Mouse (Mus musculus) skeletal muscle tissue, adult 2 months (tissue): ENCODE data around the gene 1810037I17Rik.
A peak's percentile ranks its signal among the peaks of the same experiment; 100 is the strongest.
"Not testable (repeated sequence)": the region's sequence is repeated elsewhere in the genome, so short reads cannot be mapped to it uniquely, and the experiment has no call there.

Experiments used
- DNase-seq: peaks from one replicate; pipeline ENCODE4 v3.0.0-alpha.2; 2012; ENCODE audit warnings: low read depth, low spot score

1810037I17Rik gene

GRCm38 (mm10) chr3:122932466-122932865 is 8.5 kb downstream of the 1810037I17Rik start:
- DNase-seq: no peak

DNA sequence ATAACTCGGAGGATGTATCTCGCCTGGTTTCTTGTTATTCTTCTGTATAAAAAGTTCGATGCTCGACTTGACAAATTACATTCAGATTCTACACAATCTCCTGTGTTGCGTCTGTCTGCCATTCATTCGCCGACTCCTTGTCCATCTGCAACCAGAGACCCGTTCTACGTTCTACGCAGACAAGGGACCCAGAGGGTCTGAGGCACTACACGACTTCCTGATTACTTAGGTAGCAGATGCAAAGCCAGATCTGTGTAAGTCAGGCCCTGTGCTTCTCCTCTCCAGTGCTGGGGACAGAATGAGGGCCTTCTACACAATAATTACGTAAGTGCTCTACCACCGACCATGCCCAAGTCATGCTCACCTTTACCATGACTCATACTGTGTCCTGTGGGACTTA is 13.2 kb downstream of the 1810037I17Rik start:
- DNase-seq: not testable (repeated sequence)

- DNase-seq: peak; percentile 82
These were observed 15.2 kb downstream of the 1810037I17Rik start for GRCm38 (mm10) chr3:122939215-122939614.

GRCm38 (mm10) chr3:122943387-122943890 is 19.4 kb downstream of the 1810037I17Rik start:
- DNase-seq: no peak

GRCm38 (mm10) chr3:122950129-122950528 is 26.1 kb downstream of the 1810037I17Rik start:
- no peak for DNase-seq

GRCm38 (mm10) chr3:122964301-122964700 is 40.3 kb downstream of the 1810037I17Rik start:
- DNase-seq: no peak

DNA sequence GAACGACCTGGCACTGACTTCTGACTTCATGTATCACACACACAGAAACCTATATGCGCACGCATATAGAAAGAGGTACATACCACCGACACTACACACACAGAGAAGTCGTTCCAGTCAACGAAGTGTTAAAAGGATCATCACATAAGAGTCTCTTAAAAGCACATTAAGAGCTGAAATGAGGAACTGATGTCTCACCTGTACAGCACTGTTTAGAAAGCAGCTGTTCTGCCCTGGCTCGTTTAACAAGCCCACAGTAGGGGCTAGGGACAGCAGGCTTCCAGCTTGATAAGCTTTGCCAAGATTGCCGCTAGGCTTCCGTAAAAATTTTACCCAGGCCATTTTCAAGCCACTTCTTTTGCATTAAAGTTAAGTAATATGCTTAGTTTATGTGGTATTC is 44.4 kb downstream of the 1810037I17Rik start:
- DNase-seq: no peak

DNA sequence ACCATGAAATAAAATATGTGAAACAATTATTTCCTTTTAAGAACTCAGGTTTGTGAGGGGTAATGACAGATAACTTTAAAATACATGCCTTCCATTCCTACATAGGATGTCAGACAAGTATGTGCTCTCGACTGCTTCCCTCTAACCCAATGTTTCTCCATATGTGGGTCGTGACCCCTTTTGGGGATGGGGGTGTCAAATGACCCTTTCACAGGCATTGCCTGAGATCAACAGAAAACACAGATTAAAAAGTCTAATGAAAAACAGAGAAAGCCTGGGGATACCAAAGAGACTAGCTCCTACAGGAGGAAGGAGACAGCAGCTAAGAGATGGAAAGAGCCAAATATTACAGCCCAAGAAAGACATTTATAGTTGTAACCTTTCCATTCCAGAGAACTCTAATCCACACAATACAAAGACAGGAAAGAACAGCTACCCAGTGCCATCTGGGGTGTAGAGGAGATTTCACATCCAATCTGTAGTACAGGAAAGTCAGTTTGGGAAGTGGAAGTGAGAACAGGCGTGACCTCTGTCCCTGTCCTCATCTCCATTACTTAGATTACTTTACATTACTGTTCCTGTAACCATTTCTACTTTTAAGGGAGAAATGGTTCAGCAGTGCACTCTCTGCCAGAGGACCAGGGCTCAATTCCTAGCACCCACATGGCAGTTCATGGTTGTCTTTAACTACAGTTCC is 48.3 kb downstream of the 1810037I17Rik start:
- no peak for DNase-seq

- DNase-seq: no peak
These were observed 50.8 kb downstream of the 1810037I17Rik start for GRCm38 (mm10) chr3:122974833-122975232.

DNA sequence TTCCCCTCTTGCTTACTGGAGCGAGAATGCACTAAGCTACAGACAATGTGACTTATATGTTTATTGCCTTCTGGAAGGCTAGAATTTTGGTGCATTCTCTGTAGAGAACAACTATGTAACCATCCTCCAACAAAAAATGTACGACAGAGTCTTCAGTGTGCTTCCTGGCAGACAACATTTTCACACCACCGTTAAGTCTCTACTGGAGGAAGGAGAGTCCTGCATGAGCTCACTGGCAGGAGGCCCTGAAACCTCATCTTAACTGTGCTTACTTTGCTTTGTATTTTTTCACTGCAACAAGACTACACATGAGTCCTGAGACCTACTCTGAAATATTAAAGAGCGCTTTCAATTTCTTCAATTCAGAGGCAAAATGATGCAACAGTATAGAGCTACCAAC is 51.4 kb downstream of the 1810037I17Rik start:
- no peak for DNase-seq
